Mouse (Mus musculus) right cerebral cortex, postnatal 14 days (tissue): ENCODE measurements around the gene Hnrnpa1.

Experiments used
- DNase-seq: peaks from one replicate; pipeline ENCODE4 v3.0.0; 2022

The Hnrnpa1 gene

DNA sequence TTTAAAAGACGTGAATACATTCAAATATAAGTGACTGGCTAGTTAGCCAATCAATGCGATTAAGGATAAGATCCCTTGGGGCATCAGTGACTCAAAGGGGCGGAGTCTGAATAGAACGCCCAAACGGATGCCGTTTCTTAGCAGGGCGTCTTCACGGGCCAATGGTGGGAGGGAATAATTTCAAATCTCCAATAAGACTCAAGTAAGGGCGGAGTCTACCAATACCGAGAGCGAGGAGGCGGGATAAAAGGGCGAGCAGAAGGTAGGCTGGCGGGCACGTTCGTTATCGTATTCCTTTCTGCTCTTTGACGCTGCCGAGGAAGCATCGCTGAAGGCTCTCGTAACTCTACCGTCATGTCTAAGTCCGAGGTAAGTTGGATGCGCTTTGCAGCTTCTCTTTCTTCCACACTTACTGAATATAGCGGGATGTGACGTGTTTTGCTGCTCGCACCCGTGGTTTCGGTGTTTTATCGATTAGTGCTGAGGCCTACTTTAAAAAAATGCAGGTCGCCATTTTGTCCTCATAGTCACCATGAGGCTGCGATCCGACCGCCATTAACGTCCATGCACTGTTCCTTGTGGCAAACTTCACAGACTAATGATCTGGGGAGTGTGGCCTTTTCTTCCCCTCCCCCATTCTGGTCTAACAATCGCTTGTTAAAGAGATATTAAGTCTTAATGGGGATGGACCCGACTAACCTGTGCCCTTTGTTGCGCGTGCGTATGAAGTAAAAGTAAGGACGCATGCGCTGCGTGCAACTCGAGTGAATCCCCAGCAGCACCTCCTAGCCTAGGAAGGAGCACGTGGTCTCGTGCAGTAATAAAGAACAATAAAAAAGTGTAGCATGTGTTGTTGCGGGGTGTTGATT lies at the start of gene Hnrnpa1:
Gene Hnrnpa1 (plus strand): TSS at position 273 of the 869 bp plus-strand sequence.
- DNase-seq = peak; percentile 86

DNA sequence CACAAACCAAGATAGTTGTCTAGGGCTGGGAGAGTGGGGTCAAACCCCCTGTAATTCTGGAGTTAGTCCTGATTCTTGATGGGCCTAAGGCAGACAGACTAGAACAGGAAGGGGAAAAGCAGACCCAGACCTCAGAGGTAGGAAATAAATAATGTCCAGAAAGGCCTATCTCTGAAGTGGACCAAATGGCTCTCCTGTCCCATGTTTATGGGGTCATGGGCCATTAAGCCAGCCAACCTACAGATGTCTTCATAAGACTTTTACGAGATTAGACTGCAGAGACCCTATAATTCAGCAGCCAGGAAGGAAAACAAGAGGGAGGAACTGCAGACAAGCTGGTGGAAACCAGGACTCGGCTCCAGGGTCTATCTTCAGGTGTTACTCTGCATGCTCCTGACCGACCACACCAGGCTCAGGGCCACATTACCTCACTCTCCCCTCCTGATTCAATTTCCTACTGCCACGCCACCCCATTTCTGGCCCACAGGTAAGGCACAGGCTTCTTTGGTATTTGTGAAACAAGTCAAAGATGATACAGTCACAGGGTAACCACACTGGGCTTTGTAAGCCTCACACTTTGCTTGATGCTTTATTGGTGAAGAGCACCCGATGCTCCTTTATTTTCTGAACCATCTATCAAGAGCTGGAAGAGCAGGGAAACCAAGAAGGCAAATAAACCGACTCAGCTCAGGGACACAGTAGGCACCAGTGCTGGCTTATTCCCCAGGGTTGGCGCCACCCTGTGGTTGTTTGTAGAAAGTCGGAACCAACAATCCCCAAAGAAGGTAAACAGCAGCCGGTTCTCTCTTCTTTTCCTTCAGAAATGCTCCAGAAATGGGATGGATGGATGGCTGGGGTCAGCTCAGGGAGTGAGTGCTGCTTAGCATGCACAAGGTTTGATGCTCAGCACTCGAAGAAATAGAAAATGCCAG lies 49.4 kb upstream of the Hnrnpa1 start:
- DNase-seq = peak; percentile 66

DNA sequence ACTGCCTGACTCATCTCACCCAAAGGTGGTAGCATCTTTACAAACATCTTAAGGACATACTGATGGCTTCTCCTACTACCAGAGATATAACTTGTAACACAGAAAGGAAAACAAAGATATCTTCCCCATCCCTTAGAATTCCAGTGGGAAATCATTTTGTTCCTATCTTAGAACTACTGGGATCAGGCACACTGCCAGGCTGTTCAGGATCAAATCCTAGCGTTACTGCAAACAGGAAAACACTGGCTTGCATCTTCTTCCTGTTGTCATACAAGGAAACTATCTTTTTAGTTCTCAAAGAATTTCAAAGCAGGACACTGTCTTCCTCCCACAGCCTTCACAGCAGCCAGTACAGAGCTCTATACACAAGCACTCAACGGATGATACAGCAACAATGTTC lies 46.6 kb upstream of the Hnrnpa1 start:
- no peak for DNase-seq

DNA sequence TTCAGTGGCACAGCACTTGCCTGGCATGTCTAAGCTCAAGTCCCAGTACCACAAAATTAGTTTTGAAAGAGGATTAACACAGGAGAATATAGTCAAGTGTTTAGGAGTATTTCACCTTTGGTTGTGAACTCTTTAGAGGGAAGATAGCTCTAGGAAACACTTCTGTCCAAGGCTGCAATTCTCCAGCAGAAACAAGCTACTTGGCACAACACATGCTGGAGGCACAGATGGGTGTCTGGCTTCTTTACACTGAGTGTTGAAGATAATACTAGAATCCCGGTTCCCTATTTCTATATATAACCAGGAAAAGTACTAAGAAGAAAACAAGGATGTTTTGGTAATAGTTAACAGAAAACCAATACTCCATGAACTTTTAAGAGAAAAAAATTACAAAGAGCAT lies 43.4 kb upstream of the Hnrnpa1 start:
- DNase-seq = no peak

DNA sequence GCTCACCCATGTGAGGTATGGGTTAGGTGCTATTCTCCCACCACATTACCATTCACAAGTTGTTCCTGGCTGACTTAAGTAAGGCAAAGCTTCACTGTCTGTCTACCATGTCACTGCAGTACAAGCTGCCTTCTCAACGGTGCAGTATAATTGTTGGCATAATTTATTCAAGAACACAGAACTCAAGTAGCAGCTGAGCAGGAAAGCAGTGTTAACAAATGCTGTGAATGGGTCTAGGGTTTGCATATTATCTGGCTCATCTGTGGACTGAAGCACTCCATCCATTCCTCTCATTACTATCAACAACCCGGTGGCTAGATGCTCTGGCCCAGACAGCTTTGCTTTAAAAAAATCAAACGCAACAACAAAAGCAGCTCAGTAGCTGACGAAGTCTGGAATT lies 42.4 kb upstream of the Hnrnpa1 start:
- no peak for DNase-seq

DNA sequence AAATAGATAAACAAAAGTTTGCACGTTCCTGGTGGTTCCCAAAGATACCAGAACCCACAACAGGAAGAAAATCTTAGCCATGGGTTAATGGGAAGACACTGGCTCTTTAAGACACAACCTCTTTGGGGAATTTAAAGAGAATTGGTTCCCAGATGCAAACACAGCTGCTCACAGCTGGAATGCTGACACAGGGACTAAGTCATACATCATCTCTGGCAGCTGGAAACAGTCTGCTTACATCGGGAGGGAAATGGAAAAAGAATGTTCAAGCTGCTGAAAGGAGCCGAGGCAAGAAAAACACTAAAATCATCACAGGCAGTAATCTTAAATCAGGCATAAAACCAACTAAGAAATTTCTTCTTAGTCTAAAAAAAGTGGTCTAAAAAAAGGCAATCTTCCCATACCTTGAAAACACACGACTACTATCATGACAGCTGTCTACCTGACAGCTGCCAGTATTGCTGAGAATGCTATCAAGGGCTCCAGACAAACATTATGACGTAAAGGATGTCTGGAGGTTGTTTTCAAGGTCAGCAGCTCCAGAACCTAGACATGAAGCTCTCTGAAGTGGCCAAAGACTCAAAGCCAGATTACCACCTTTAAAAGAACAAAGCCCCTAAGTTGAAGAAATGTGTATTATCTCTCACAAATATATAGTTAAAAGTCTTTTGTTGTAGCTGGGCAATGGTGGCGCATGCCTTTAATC lies 38.0 kb upstream of the Hnrnpa1 start:
- DNase-seq = no peak

DNA sequence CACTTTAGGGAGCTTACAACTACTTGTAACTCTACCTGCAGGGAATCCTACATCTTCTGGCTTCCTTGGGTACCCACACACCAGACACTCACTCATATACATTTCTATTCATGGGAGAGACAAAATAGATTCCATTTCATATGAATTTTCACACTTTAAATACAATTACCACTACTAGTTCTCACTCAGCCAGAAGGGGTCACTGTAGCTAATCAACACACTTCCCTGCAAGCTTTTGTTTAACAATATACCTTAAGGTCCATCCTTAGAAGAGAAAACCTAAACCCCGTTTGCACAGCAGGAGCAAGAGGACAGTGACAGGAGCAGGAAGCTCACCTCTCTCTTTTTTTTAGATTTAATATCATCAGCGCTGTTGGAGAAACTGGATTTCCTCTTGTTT lies 35.1 kb upstream of the Hnrnpa1 start:
- no peak for DNase-seq

DNA sequence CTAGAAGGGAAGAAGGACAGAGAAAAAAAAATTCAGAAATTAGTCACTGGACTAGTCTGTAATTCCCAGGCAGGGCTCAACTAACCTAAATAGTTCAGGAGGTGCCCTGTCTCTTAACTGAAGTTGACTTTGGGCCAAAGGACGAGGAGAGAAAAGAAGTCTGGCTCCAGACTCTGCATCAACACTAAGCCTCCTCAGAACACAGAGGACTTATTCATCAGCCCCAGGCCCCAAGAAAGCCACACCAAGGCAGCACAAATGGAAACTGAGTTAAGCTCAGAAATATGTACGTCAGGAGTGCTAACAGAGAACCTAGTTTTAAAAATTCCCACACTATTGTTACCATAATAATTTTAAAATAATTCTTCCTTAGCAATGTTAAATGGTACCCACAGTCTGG lies 26.1 kb upstream of the Hnrnpa1 start:
- DNase-seq = no peak

DNA sequence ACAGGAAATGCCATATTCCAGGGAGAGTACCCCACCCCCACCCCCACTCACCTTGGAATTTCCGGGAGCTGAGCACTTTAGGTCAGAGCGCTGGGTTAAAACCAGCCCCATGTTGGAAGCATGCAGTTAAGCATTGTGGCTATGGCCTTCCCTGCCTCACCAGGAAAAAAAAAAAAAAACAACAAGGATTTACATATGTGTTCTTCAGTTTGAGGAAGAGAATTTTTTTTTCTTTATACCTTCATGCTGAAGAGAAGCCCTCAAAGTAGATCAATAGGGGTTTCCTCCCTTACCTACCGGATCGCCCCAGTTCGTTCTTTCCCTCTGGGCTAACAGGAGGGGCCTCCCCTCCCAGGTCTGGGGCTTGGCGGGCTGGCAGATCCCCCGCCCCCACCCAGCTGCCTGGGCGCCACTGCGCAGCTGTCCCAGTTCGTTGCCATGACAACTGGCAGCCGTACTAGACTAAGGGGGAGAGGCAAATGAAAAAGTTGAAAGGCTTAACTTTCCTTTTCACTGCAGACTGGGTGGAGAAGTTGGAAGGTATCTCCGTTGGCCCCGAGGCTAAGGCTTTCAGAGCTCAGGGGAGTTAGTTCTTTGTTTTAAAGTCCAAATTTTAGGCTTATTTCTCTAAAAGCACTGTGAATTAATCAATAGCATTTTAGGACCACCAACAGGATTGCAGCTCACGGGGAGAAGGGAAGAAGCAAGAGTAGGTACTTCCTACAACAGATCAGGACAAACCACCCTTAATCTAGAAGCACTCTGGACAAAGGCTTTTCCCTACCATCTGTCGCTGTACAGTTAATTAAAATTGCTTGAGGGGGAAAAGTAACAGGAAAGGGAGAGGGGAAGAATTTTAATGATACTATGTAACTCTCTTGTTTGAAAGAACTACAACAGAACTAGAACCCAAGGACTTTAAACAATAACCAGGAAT lies 25.0 kb upstream of the Hnrnpa1 start:
- peak; percentile 89 for DNase-seq

DNA sequence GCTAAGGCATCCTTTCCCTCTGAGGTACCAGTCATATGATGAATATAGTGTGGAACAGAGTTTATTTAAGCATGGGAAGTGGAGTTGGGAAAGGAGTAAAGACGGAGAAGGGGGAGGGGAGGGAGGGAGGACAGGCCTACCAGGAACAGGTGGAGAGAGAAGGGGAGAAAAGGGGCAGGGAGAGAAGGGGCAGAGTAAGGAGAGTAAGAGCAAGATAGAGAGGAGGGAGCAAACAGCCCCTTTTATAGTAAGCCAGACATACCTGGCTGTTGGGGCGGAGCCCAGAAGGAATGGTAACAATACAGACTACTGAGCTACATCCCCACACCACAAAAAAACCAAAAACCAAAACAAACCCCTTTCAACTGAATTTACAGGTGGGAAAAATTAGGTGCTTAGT lies 24.2 kb upstream of the Hnrnpa1 start:
- DNase-seq = no peak

DNA sequence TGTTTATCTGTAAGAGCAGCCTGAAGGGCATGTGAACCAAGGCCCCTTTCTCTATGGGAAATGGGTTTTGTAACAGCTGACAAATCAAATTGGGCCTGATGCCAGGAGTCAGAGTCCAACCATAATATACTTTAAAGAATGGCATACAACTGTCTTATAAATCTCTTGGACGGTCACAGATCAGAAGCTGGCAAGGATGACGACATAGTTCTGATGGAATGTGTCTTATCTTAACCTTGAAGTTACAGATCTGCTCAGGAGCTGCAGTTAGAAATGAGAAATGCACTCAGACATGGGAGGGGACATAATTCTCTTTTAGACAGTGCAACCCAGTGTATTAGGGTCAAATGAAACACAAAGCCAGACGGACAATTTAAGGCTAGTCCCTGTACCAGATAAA lies 19.4 kb upstream of the Hnrnpa1 start:
- DNase-seq = no peak

DNA sequence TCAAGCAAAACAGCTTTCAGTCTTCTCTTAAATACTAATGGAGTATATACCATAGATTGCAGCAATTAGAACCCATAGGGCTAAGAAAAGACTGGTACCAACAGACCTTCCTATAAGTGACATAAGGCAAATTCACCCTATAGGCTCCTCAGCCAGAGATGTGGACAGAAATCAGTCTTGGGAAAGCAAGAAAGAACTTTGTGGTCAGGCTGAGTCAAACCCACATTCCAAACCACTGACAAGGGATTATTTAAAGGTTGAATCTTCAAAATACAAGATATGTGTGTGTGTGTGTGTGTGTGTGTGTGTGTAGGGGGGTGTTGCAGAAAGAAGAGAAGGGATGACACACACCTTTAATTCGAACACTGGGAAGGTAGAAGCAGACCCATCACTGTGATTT lies 18.8 kb upstream of the Hnrnpa1 start:
- DNase-seq = no peak

DNA sequence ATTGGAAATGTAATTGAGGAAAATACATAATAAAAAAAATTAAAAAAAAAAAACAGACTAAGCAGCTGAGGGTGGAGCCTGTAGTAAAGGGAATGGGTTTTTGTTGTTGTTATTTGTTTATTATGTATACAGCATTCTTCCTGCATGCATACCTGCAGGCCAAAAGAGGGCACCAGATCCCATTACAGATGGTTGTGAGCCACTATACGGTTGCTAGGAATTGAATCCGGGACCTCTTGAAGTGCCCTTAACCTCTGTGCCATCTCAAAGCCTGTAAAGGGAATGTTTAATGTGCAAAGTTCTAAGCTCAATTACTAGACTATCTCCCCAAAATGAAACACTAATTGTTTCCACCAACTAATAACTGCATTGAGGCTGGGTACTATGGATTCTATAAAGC lies 16.1 kb upstream of the Hnrnpa1 start:
- no peak for DNase-seq

DNA sequence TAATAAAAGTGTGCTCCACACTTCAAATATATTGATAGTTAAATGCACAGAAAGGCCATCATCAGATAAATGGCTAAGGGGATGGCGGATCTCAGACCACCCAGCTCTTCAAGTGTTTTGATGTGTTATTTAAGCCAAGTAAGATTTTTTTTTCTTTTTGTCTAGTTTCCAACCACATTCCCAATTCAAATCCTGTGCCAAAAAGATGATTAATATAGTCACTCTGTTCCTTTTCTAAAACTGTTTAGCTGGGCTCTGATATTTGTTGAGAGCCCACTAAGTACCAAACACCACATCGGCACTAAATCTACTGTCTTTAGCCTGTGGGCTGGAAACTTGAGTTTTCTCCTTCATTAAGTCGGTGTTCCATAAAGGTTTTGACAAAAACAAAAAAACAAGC lies 13.2 kb upstream of the Hnrnpa1 start:
- no peak for DNase-seq

DNA sequence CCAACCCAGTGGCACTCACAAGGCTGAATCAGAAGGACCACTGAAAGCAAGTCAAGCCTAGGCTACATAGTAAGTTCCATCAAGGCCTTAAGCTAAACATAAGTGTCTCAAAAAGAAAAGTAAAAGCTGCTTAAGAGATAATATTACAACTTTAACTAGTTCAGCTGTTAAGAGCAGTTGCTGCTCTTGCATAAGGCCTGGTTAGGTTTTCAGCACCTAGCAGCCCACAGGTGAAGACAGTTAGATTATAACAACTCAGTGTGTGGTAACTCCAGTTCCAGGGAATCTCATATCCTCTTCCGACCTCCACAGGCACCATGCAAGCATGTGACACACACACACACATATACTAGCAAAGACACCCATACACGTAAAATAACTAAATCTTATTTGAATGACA lies 12.7 kb upstream of the Hnrnpa1 start:
- DNase-seq = no peak

DNA sequence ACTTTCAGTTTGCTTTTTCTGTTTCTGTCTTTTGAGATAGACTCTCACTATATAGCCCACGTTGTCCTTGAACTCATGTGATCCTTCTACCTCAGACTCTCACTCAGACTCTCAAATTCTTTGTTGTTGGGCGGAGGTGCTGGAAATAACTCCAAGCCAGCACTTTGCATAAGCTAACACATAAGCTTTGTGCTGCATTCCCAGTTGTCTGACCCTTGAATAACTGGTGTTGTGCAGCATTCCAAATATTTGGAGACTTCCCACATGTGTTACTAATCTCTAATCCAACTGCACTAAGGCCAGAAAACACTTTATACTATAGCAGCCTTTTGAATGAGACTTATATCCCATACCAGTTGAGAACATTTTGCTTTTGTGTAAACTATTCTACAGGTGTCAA lies 11.3 kb upstream of the Hnrnpa1 start:
- DNase-seq = no peak

DNA sequence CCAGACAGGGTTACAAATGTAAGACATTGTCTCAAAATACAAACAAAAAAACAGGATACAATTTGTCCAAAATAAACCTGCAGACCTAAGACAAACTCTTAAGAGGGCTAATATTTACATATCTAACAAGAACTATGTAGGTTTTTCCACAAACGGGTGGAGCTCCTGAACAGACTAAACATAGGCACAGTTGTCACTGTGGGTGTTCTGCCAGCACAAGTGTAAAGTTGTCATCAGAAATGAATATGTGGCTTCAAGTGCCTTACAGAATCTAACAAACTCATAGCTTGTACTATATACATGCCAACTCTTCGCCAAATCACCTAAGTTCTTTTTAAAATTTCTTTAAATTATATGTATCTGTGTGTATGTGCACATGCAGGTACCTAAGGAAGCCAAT lies 7.1 kb upstream of the Hnrnpa1 start:
- DNase-seq = no peak

DNA sequence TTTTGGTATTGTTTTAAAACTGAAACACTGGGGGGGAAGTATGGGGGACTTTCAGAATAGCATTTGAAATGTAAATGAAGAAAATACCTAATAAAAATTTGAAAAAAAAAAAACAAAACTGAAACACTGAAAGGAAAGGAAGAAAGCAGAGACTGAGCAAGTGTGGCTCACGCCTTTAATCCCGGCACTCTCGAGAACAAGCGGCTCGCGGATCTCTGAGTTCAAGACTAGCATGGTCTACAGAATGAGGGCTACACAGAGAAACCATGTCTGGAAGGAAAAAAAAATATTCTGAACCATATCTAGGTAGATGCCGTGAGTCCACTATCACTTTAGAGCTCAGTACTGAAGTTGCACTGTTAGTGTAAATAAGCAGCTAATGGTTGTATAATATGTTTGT lies 2.9 kb upstream of the Hnrnpa1 start:
- no peak for DNase-seq

DNA sequence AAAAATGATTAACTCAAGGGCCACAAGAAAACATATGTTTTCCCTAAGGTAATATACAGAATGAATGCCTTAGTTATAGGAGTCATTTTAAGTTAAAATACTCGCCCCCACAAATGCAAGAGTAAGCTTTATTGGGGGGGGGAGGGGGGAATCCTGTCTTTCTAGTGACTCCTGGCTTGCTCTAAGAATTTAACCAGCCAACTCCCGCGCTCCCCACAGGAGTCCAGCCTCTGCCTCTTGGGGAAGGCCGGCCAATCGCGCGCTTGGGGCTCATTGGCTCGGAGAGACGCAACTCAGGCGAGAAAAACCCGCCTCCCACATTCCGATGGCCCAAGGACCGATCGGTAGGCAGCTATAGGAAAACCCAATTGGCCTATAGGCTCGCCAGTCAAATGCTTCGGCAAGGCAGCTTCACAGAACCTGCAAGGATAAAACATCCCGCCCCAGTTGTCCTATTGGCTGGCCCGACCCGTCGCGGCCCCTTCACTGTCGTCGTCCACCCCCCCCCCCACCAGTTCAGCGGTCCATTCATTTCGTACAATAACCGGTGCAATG lies 1.0 kb upstream of the Hnrnpa1 start:
- DNase-seq = peak; percentile 94

DNA sequence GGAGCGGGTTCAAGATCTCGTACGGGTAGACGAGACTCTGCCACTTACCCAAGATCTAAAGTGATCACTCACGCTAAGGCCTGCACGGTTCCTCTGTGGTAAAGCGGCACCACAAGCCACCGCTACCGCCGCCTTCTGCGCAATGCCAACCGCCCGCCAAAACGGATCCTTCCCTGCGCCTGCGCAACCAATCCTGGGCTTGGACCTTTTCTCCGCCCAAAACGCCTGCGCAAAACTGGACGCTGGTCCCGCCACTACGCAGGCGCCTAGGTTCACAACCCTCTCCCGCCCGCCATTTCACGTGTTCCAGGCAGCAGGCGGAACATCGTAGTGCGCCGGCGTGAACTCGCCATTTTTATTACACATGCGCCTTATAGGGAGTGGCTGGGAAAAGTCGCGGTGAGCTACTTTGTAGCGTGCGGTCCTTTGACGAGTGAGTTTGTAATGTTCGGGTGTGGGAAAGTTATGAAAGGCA lies 510 bp upstream of the Hnrnpa1 start, which contains the start of gene Cbx5:
Gene Cbx5 (minus strand): TSS at position 132 of the 475 bp plus-strand sequence.
- DNase-seq = peak; percentile 97
